ENCODE assay signal across 25 mouse cellular contexts in the genomic region with DNA sequence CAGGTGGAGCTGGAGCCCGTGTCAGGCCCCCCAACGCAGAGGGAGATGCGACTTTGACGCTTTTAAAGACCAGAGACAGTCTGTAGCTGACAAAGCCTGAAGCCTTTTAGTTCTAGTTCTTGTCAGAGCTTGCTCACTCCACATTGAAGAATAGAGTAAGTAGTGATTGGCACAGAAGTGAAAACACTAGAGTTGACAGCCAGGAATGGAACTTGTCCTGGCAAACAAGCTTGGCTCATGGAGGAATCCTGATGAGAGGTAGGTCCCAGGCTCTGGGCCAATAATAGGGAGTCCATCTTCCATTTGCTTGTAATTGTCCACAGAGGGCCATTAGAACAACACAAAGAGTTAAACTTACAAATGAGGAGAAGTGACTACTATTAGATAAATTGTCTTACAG. TPM values are rescaled to one million over a fixed set of nuclear protein-coding genes. Genes with fewer than 3 reads are reported as not detected.
A peak's percentile ranks its signal among the peaks of the same experiment; 100 is the strongest.
DNase-seq lines count a peak whose midpoint lies in the region; ATAC-seq and TF ChIP-seq lines count a peak whose summit lies in the region.
"Had no signal": no experiment of that assay in that cellular context is flagged by ENCODE, and none has a peak within 500 bp of the region (broad histone marks: within the 10 kb centered on the region; RNA-seq: fewer than 3 reads in every experiment).

No protein-coding gene starts in this region.

- H3K4me1 ChIP-seq in forebrain, embryonic 16.5 days (replicated peaks; ENCODE audit: control insufficient read depth, insufficient read depth, low read length): peaks cover 3% of the 10 kb centered on the region; the same call in 1 of the 2 replicates
- H3K4me1 ChIP-seq in forebrain, postnatal 0 days (ENCODE audit: insufficient read depth): 0 out of 2 replicates have a peak, but pooled peaks cover 4% of the 10 kb centered on the region
- H3K4me1 ChIP-seq in heart, embryonic 16.5 days (ENCODE audit: control insufficient read depth, insufficient read depth, low read length): peaks cover 19% of the 10 kb centered on the region
- H3K4me1 ChIP-seq in heart, adult 2 months (ENCODE audit: control insufficient read depth, insufficient read depth, low read length): peaks cover 7% of the 10 kb centered on the region
- H3K4me1 ChIP-seq in hindbrain, embryonic 16.5 days (ENCODE audit: control insufficient read depth, insufficient read depth, low read depth, low read length): no peaks in the 10 kb centered on the region
- H3K4me1 ChIP-seq: forebrain, embryonic 12.5 days; hindbrain, embryonic 13.5 days; neural tube, embryonic 12.5 days had no signal

- WGBS in forebrain, embryonic 16.5 days: 74% methylated on average over 4 of the region's 4 CpGs
- WGBS in forebrain, postnatal 0 days: 70% methylated on average over 4 of the region's 4 CpGs
- WGBS in heart, embryonic 16.5 days: 64% methylated on average over 4 of the region's 4 CpGs
- WGBS in heart, adult 2 months: 76% methylated on average over 4 of the region's 4 CpGs
- WGBS in hindbrain, embryonic 16.5 days: 86% methylated on average over 4 of the region's 4 CpGs

- no peak for TF ChIP-seq CTCF in forebrain, postnatal 0 days (IDR thresholded peaks at IDR 0.05; ENCODE audit: low read depth)
- no peak for TF ChIP-seq CTCF in heart, adult 2 months (IDR thresholded peaks at IDR 0.05)
- no peak for TF ChIP-seq CTCF in brain, embryonic 14.5 days (IDR thresholded peaks at IDR 0.05; ENCODE audit: borderline replicate concordance, extremely low read depth, insufficient read depth, insufficient read length)

- H3K4me3 ChIP-seq in forebrain, embryonic 16.5 days (replicated peaks; ENCODE audit: low read length): no peak overlapping the region
- H3K4me3 ChIP-seq in forebrain, postnatal 0 days (ENCODE audit: low read depth, low read length): no peak overlapping the region
- H3K4me3 ChIP-seq in heart, embryonic 16.5 days (ENCODE audit: low read length): no peak overlapping the region
- H3K4me3 ChIP-seq in heart, adult 2 months: no peak overlapping the region
- H3K4me3 ChIP-seq in hindbrain, embryonic 16.5 days (ENCODE audit: low read length): no peak overlapping the region
- H3K4me3 ChIP-seq: forebrain, embryonic 12.5 days; hindbrain, embryonic 13.5 days; limb, embryonic 13.5 days; liver, embryonic 15.5 days; neural tube, embryonic 12.5 days had no signal

- TF ChIP-seq POLR2A in heart, adult 2 months (IDR thresholded peaks at IDR 0.05; ENCODE audit: insufficient read depth, low read depth, low read length): no peak
- TF ChIP-seq POLR2A in brain, embryonic 14.5 days (IDR thresholded peaks at IDR 0.05; ENCODE audit: borderline replicate concordance, extremely low read depth, insufficient read depth, insufficient read length, poor library complexity, severe bottlenecking): no peak

- H3K27me3 ChIP-seq in forebrain, embryonic 16.5 days (replicated peaks; ENCODE audit: control insufficient read depth, insufficient read depth, low read length): no peaks in the 10 kb centered on the region
- H3K27me3 ChIP-seq in forebrain, postnatal 0 days (ENCODE audit: insufficient read depth, low read length): no peaks in the 10 kb centered on the region
- H3K27me3 ChIP-seq in heart, embryonic 16.5 days (ENCODE audit: control insufficient read depth, insufficient read depth, low read length): no peaks in the 10 kb centered on the region
- no peaks in the 10 kb centered on the region for H3K27me3 ChIP-seq in heart, adult 2 months (ENCODE audit: control insufficient read depth, insufficient read depth, low read length)
- no peaks in the 10 kb centered on the region for H3K27me3 ChIP-seq in hindbrain, embryonic 16.5 days (replicated peaks; ENCODE audit: control insufficient read depth, insufficient read depth, low read length)
- H3K27me3 ChIP-seq: CH12.LX; forebrain, embryonic 12.5 days; hindbrain, embryonic 13.5 days; limb, embryonic 13.5 days; liver, embryonic 15.5 days; neural tube, embryonic 12.5 days; Patski had no signal

- no peaks in the 10 kb centered on the region for H3K9me3 ChIP-seq in forebrain, embryonic 16.5 days (ENCODE audit: control insufficient read depth, low read length)
- no peaks in the 10 kb centered on the region for H3K9me3 ChIP-seq in forebrain, postnatal 0 days (ENCODE audit: low read length)
- H3K9me3 ChIP-seq in heart, embryonic 16.5 days (replicated peaks; ENCODE audit: control insufficient read depth, low read length): no peaks in the 10 kb centered on the region
- H3K9me3 ChIP-seq in hindbrain, embryonic 16.5 days (ENCODE audit: control insufficient read depth, low read length): no peaks in the 10 kb centered on the region
- H3K9me3 ChIP-seq: forebrain, embryonic 12.5 days; G1E; hindbrain, embryonic 13.5 days; limb, embryonic 13.5 days; liver, embryonic 15.5 days; neural tube, embryonic 12.5 days had no signal

- 0 out of 2 replicates have a peak, but pooled peaks have one; percentile 31 for ATAC-seq in forebrain, embryonic 16.5 days
- ATAC-seq in forebrain, postnatal 0 days: no peak
- peak; percentile 76 for ATAC-seq in heart, embryonic 16.5 days (replicated peaks; ENCODE audit: extremely low read depth, insufficient read depth, low FRiP score)
- no peak for ATAC-seq in hindbrain, embryonic 16.5 days
- ATAC-seq: inflammation-experienced regulatory T-cells, adult 6 months; Patski had no signal

- no peak for TF ChIP-seq EP300 in heart, adult 2 months (IDR thresholded peaks at IDR 0.05; ENCODE audit: insufficient read depth, low read depth, low read length)

- no peak for DNase-seq in forebrain, postnatal 0 days
- no peak for DNase-seq in heart, adult 2 months
- peak; percentile 43 for DNase-seq in brain, embryonic 14.5 days (ENCODE audit: low read depth)
- peak; percentile 58 for DNase-seq in gonadal fat pad, adult 2 months (ENCODE audit: low read depth)
- DNase-seq: adrenal gland, adult 8-10 months; B cell, adult 2 months; cerebellum, adult 9-10 months; gastrocnemius, postnatal 10 days; kidney, adult 18-20 months; kidney, postnatal 4 days; lung, postnatal 4 days; midbrain, embryonic 14.5 days; thymus, postnatal 25 days had no signal

- no peaks in the 10 kb centered on the region; the same call in 1 of the 2 replicates for H3K79me2 ChIP-seq in heart, adult 2 months (replicated peaks; ENCODE audit: control insufficient read depth, insufficient read depth, low read length)

- no peaks in the 10 kb centered on the region for H3K36me3 ChIP-seq in forebrain, embryonic 16.5 days (ENCODE audit: control insufficient read depth, insufficient read depth)
- 0 out of 2 replicates have a peak, but pooled peaks cover 3% of the 10 kb centered on the region for H3K36me3 ChIP-seq in forebrain, postnatal 0 days (ENCODE audit: insufficient read depth)
- peaks cover 6% of the 10 kb centered on the region; the same call in 1 of the 2 replicates for H3K36me3 ChIP-seq in heart, embryonic 16.5 days (ENCODE audit: control insufficient read depth, insufficient read depth)
- H3K36me3 ChIP-seq in heart, adult 2 months (ENCODE audit: control insufficient read depth, insufficient read depth, low read length): peaks cover 16% of the 10 kb centered on the region
- H3K36me3 ChIP-seq in hindbrain, embryonic 16.5 days (ENCODE audit: control insufficient read depth, insufficient read depth, low read length): no peaks in the 10 kb centered on the region
- H3K36me3 ChIP-seq: forebrain, embryonic 12.5 days; neural tube, embryonic 12.5 days had no signal

- intact Hi-C loops in heart, adult 2 months (cut with DNase I): no loop called here

- H3K9ac ChIP-seq in forebrain, embryonic 16.5 days (replicated peaks; ENCODE audit: low read depth, low read length): no peak overlapping the region
- H3K9ac ChIP-seq in forebrain, postnatal 0 days: no peak overlapping the region
- H3K9ac ChIP-seq in heart, embryonic 16.5 days (ENCODE audit: low read length): peak overlapping the region; percentile 43; the same call in 1 of the 2 replicates
- no peak overlapping the region for H3K9ac ChIP-seq in heart, adult 2 months (ENCODE audit: low read depth, low read length)
- H3K9ac ChIP-seq in hindbrain, embryonic 16.5 days (ENCODE audit: low read depth, low read length): no peak overlapping the region
- H3K9ac ChIP-seq: forebrain, embryonic 12.5 days; hindbrain, embryonic 13.5 days; limb, embryonic 13.5 days; liver, embryonic 15.5 days; neural tube, embryonic 12.5 days had no signal

- H3K27ac ChIP-seq in forebrain, embryonic 16.5 days (ENCODE audit: low read length): no peak overlapping the region
- H3K27ac ChIP-seq in forebrain, postnatal 0 days (ENCODE audit: low read depth, low read length): no peak overlapping the region
- peak overlapping the region; percentile 89 for H3K27ac ChIP-seq in heart, embryonic 16.5 days (ENCODE audit: low read length)
- no peak overlapping the region for H3K27ac ChIP-seq in heart, adult 2 months
- no peak overlapping the region for H3K27ac ChIP-seq in hindbrain, embryonic 16.5 days (ENCODE audit: low read depth, low read length)
- H3K27ac ChIP-seq: forebrain, embryonic 12.5 days; hindbrain, embryonic 13.5 days; limb, embryonic 13.5 days; liver, embryonic 15.5 days; neural tube, embryonic 12.5 days had no signal

- no peak overlapping the region for H3K4me2 ChIP-seq in forebrain, embryonic 16.5 days (ENCODE audit: low read length)
- H3K4me2 ChIP-seq in forebrain, postnatal 0 days (ENCODE audit: low read depth): no peak overlapping the region
- peak overlapping the region; percentile 16; the same call in 1 of the 2 replicates for H3K4me2 ChIP-seq in heart, embryonic 16.5 days (ENCODE audit: low read depth, low read length)
- no peak overlapping the region for H3K4me2 ChIP-seq in hindbrain, embryonic 16.5 days (ENCODE audit: low read length)
- H3K4me2 ChIP-seq: forebrain, embryonic 12.5 days; hindbrain, embryonic 13.5 days; limb, embryonic 13.5 days; liver, embryonic 15.5 days; neural tube, embryonic 12.5 days had no signal

RNA-seq across cellular contexts. Expression of gene C1galt1, which starts 18.7 kb away (rescaled TPM):
- 1.4 and 1.5 TPM in 2 replicates for polyA plus RNA-seq in forebrain, embryonic 16.5 days (2015; fragmentation: Nextera tagmentation; extraction: Ambion mirVana)
- total RNA-seq in forebrain, postnatal 0 days (2014; rRNA removed): 14.2 and 18.2 TPM in 2 replicates
- 1.1 and 1.7 TPM in 2 replicates for polyA plus RNA-seq in forebrain, postnatal 0 days (2015; fragmentation: Nextera tagmentation; extraction: Ambion mirVana)
- 2.6 and 2.9 TPM in 2 replicates for polyA plus RNA-seq in heart, embryonic 16.5 days (2015; fragmentation: Nextera tagmentation; extraction: Ambion mirVana)
- total RNA-seq in heart, adult 2 months (2021): 10 to 100 TPM; 13.3 to 15.1 TPM
- polyA plus RNA-seq in heart, adult 2 months (2012; rRNA removed): 2.6 and 6.3 TPM in 2 replicates
- polyA plus RNA-seq in brain, embryonic 14.5 days (2012; rRNA removed): 6.6 and 7.3 TPM in 2 replicates
- polyA plus RNA-seq in gonadal fat pad, adult 2 months (2012; rRNA removed): 5.8 and 6.5 TPM in 2 replicates
- polyA plus RNA-seq in hindbrain, embryonic 16.5 days (2015; fragmentation: Nextera tagmentation; extraction: Ambion mirVana): 1.5 and 1.6 TPM in 2 replicates

Comparison
In these comparisons a context has a peak if more than half of its experiments do, and no peak if none do; other contexts are left out.
1. ATAC-seq: peak in forebrain, embryonic 16.5 days (single experiment) and heart, embryonic 16.5 days (single experiment); none in forebrain, postnatal 0 days (single experiment) and hindbrain, embryonic 16.5 days (single experiment).
2. DNase-seq: peak in brain, embryonic 14.5 days (single experiment) and gonadal fat pad, adult 2 months (single experiment); none in forebrain, postnatal 0 days (single experiment) and heart, adult 2 months (0 of 2).